Mouse (Mus musculus) liver, adult 2 months (tissue): ENCODE measurements around the gene Abcb11.

Experiments
- CTCF ChIP-seq: fragments of 200-500 bp; IDR thresholded peaks from 2 replicates; pipeline ENCODE4 v1.5.1; 2011; ENCODE audit warnings: low read depth, low read length, control low read depth
- POLR2A ChIP-seq: fragments of 200-500 bp; IDR thresholded peaks from 2 replicates; pipeline ENCODE4 v1.6.1; 2011; ENCODE audit warnings: low read length, control low read depth; ENCODE audit not compliant: insufficient read depth; ENCODE audit errors: extremely low read depth

DNA sequence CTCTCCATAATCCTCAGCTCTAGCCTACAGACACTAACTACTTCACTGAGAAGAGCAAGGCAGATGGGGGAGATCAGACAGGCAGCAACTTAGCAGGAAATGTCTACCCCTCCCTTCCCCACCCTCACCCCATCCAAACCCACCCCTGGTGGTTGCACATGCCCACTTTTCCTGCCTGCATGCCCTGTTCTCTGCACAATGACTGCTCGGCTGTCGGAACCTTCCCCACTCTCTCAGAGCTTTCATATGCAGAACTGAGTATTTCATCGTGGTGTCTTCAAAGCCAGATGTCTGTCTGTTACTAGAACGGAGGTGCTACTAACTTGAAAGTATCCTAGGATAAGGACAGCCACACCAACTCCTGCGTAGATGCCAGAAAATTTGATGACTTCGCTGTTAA lies 34.3 kb downstream of the Abcb11 start:
- TF ChIP-seq CTCF, result no peak
- no peak for TF ChIP-seq POLR2A
